Mouse (Mus musculus) monocyte, adult 59 days (primary cell): ENCODE results near the gene Smyd2. TPM values are rescaled to one million over a fixed set of nuclear protein-coding genes. Genes with fewer than 3 reads are reported as not detected.

Experiments
- total RNA-seq, 2 experiments: library from RNA; stranded (reverse); gene quantifications; one replicate each; pipeline ENCODE4 v1.2.4; 2023

Smyd2 gene
- total RNA-seq = 1 to 10 TPM; 3.5 to 6.1 TPM

GRCm38 (mm10) chr1:189921818-189922592 lies at the start of gene Smyd2:
TSS of gene Smyd2 (minus strand) at chr1:189922363.

Other genes starting within 250 kb of the Smyd2 start
- under 1 TPM; 0.73 to 0.82 TPM for gene Cenpf, start 234.3 kb downstream of the Smyd2 start, total RNA-seq
- under 1 TPM in 1 of 2 experiments, not detected in 1; 0.97 TPM for gene Ptpn14, start 194.1 kb downstream of the Smyd2 start, total RNA-seq
- gene Prox1, start 248.4 kb upstream of the Smyd2 start, total RNA-seq = under 1 TPM; 0.30 to 0.34 TPM